Mouse (Mus musculus): Measurements from ENCODE around the gene B3gnt7. TPM values are rescaled to one million over a fixed set of nuclear protein-coding genes. Genes with fewer than 3 reads are reported as not detected.

The B3gnt7 gene
- total RNA-seq, 2 experiments from 2014 or later, result 0.13 to 0.17 TPM

DNA sequence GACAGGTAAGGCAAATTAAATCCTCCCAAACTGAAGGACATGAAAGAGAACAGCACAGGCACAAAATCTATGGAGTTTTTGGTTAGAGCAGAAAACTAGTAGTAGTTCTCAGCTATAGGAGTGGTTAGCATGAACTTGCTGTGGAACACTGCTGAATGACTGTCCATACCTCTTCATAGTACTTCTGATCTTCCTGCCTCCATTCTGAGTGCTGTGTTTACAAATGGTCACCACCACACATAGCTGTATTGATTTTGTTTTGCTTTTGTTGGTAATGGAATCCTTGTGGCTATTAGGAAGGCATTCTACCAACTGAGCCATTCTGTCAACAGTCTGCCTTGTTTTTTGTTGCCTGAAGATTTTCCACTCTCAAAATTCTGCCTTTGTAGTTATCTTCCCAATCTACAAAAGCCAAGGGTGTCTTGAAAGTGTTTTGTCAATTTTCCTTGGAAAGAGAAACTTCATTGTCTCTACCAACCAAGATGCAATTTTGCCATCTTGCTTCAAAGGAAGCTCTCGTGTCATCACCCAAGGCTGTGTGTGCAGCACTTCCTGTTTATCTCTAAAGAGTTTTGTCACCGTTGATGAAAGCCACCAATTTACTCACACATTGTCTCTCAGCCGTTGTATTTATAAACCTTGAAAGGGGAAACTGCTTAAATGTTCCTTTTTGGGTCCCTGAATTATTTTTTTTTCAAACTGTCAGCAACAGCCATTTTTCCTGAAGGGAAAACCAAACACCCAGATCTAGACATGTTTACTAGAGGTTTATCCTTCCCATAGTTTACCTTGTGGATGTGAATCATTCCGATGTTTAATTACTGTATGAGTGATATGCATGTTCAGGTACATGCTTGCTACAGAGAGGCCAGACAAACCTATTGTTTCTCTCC lies 41.6 kb downstream of the B3gnt7 start:
- DNase-seq, result no peak

DNA sequence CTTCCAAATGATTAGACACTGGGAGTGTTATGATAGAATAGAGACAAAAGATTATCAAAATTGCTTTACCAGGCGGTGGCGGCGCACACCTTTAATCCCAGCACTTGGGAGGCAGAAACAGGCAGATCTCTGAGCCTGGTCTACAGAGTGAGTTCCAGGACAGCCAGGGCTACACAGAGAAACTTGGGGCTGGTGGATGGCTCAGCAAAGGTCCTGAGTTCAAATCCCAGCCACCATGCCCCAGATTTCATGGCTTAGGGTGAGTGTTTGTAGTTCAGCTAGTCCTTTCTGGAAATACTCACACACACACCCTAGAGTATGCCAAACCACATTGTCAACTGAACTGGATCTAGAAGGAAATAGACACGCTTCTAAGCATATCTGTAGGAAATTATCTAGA lies 42.4 kb downstream of the B3gnt7 start:
- DNase-seq, result no peak

GRCm38 (mm10) chr1:86345956-86346355 lies 43.3 kb downstream of the B3gnt7 start:
- no peak for DNase-seq

- no peak for DNase-seq
Observed at GRCm38 (mm10) chr1:86346851-86347715, 44.5 kb downstream of the B3gnt7 start.

GRCm38 (mm10) chr1:86347716-86348045 lies 45.0 kb downstream of the B3gnt7 start:
- no peak for DNase-seq

DNA sequence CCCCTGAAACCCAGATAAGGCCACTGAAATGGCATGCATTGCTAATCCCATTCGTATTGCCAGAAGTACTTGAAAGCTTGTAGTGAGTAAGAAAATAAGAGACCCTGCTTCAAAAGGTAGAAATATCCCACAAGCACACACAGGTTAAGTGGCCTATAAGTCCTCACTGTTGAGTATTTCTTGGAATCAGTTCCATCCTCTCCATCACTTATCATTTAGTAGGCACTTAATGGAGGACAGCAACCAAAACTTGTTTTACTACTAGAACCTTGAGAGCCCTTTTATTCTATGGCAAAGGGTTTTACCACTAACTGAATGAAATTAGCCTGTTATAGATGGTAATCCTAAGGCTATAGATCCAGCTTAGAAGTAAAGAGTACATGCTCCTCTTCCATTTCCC lies 45.5 kb downstream of the B3gnt7 start:
- no peak for DNase-seq

- DNase-seq, result no peak
Observed at GRCm38 (mm10) chr1:86348801-86349200, 46.2 kb downstream of the B3gnt7 start.

DNA sequence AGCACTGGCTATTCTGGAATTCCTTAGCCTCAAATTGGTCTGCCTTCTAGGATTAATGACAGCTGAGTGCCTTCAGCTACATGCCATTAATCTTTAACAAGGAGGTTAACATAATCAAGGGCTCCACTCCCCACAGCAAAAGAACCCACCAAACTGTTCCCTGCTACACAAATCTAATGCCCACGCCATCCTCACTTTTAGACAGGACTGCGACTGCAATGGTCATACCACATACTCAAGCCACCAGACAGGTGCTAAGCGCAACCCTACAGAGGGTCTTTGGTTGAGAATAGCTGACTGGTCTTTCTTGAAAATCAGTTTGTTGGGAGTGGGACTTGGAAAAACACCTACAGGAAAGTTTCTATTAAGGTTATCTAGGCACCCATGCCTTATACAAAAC lies 46.6 kb downstream of the B3gnt7 start:
- no peak for DNase-seq

GRCm38 (mm10) chr1:86349696-86350095 lies 47.1 kb downstream of the B3gnt7 start:
- no peak for DNase-seq

- DNase-seq, result no peak
Observed at GRCm38 (mm10) chr1:86350576-86350975, 47.9 kb downstream of the B3gnt7 start.

- peak; percentile 48 to 52 for DNase-seq
Observed at GRCm38 (mm10) chr1:86354186-86354585, 51.6 kb downstream of the B3gnt7 start.

Small RNA genes lying within 50 kb of the gene (microRNA-seq; reads per million reads assigned to microRNA genes)
- 456 reads per million, percentile 70 among the genes with 10 or more reads in this experiment for gene mmu-mir-3535

Other genes with a start within 250 kb of the B3gnt7 start
- 100 to 1,000 TPM; 122 to 128 TPM for gene Psmd1, start 238.4 kb upstream of the B3gnt7 start, total RNA-seq (2021)
- under 1 TPM in 1 of 2 experiments, not detected in 1; 0.13 TPM for gene Htr2b, start 190.9 kb upstream of the B3gnt7 start, total RNA-seq (2021)
- gene Gm21972, start 169.2 kb upstream of the B3gnt7 start, total RNA-seq (2021), result 1 to 10 TPM; 3.0 to 4.1 TPM
- 1 to 10 TPM; 9.3 to 9.6 TPM for gene Armc9, start 148.1 kb upstream of the B3gnt7 start, total RNA-seq (2021)
- 100 to 1,000 TPM; 222 to 234 TPM for gene Ncl, start 56.6 kb downstream of the B3gnt7 start, total RNA-seq (2021)
- gene Nmur1, start 123.4 kb downstream of the B3gnt7 start, total RNA-seq (2021), result not detected
- not detected for gene Tex44, start 123.5 kb downstream of the B3gnt7 start, total RNA-seq (2021)
- 100 to 1,000 TPM; 546 to 552 TPM for gene Ptma, start 223.9 kb downstream of the B3gnt7 start, total RNA-seq (2021)